Mouse (Mus musculus) adrenal gland (tissue): ENCODE results near the gene Tsen34.

ENCODE experiments used
- intact Hi-C: fragments of 180-260 bp; cut with DNase I; formaldehyde crosslinking; loops from one replicate; pipeline ENCODE4 v1.15.1; 2025
- long read RNA-seq, 2 experiments: library from polyadenylated mRNA; unstranded; transcript quantifications; one replicate each; pipeline ENCODE4 v2.0.0; 2020; ENCODE audit warnings: borderline replicate concordance in 1 of 2; ENCODE audit not compliant: insufficient replicate concordance in 1 of 2

Tsen34 gene
- long read RNA-seq, experiment 1, transcript Tsen34-202 (4 exons, 1,319 nt) = major isoform, 52 of 111 reads
- long read RNA-seq, experiment 1, transcript Tsen34-204 (5 exons, 1,779 nt) = minor isoform, 38 of 111 reads
- long read RNA-seq, experiment 1, partial matches to known transcripts = 8 of 111 reads
- long read RNA-seq, experiment 1, other reads (novel, unspliced or antisense) = 13 of 111 reads
- long read RNA-seq, experiment 2, transcript Tsen34-204 (5 exons, 1,779 nt) = minor isoform, 56 of 135 reads
- long read RNA-seq, experiment 2, transcript Tsen34-202 (4 exons, 1,319 nt) = major isoform, 58 of 135 reads
- long read RNA-seq, experiment 2, partial matches to known transcripts = 5 of 135 reads
- long read RNA-seq, experiment 2, other reads (novel, unspliced or antisense) = 16 of 135 reads

GRCm38 (mm10) chr7:3692382-3692986, at the start of gene Tsen34:
Gene Tsen34 (plus strand): TSS chr7:3692863.
- intact Hi-C loops = no loop called here

- intact Hi-C loops = no loop called here
These were observed 49.3 kb upstream of the Tsen34 start for GRCm38 (mm10) chr7:3643412-3643811.

- intact Hi-C loops = no loop called here
These were observed 48.8 kb upstream of the Tsen34 start for GRCm38 (mm10) chr7:3643843-3644242.

GRCm38 (mm10) chr7:3644348-3644671, 48.4 kb upstream of the Tsen34 start:
- intact Hi-C loops = no loop called here

GRCm38 (mm10) chr7:3644672-3645487, 47.8 kb upstream of the Tsen34 start, which contains the start of gene Cnot3:
Gene Cnot3 (plus strand): TSS chr7:3645268.
- intact Hi-C loops = loop anchor here (1.0 kb wide), 1 partner anchor 20 kb away; the partner anchor contains the start of gene Leng1

- intact Hi-C loops = loop anchor here (1.0 kb wide), 1 partner anchor 20 kb away; the partner anchor contains the start of gene Leng1
These were observed 47.1 kb upstream of the Tsen34 start for GRCm38 (mm10) chr7:3645488-3646025.

GRCm38 (mm10) chr7:3646188-3646587, 46.5 kb upstream of the Tsen34 start:
- intact Hi-C loops = no loop called here

- intact Hi-C loops = no loop called here
These were observed 46.0 kb upstream of the Tsen34 start for GRCm38 (mm10) chr7:3646641-3647040.

GRCm38 (mm10) chr7:3656966-3657365, 35.7 kb upstream of the Tsen34 start:
- intact Hi-C loops = no loop called here

- intact Hi-C loops = no loop called here
These were observed 34.1 kb upstream of the Tsen34 start for GRCm38 (mm10) chr7:3658578-3658977.

GRCm38 (mm10) chr7:3664524-3665214, 28.0 kb upstream of the Tsen34 start:
- intact Hi-C loops = loop anchor here (1.0 kb wide), 1 partner anchor 19 kb away; the partner anchor contains the start of gene Cnot3

GRCm38 (mm10) chr7:3665215-3666114, 27.2 kb upstream of the Tsen34 start, which contains the start of gene Leng1:
Gene Leng1 (minus strand): TSS chr7:3665840.
- intact Hi-C loops = loop anchor here (1.0 kb wide), 1 partner anchor 20 kb away; the partner anchor contains the start of gene Cnot3

GRCm38 (mm10) chr7:3666921-3667391, 25.7 kb upstream of the Tsen34 start:
- intact Hi-C loops = no loop called here

- intact Hi-C loops = loop anchor here (10.0 kb wide), 1 partner anchor 230 kb away; no protein-coding TSS in a partner anchor
These were observed 18.0 kb upstream of the Tsen34 start for GRCm38 (mm10) chr7:3674507-3675227.

- intact Hi-C loops = loop anchor here (10.0 kb wide), 1 partner anchor 230 kb away; no protein-coding TSS in a partner anchor
These were observed 17.5 kb upstream of the Tsen34 start for GRCm38 (mm10) chr7:3675228-3675548.

GRCm38 (mm10) chr7:3676371-3676770, 16.3 kb upstream of the Tsen34 start:
- intact Hi-C loops = loop anchor here (10.0 kb wide), 1 partner anchor 228 kb away; no protein-coding TSS in a partner anchor

- intact Hi-C loops = loop anchor here (10.0 kb wide), 1 partner anchor 227 kb away; no protein-coding TSS in a partner anchor
These were observed 15.3 kb upstream of the Tsen34 start, which contains the start of gene Tmc4 for GRCm38 (mm10) chr7:3677342-3677741. Gene Tmc4 (minus strand): TSS chr7:3677553.

- intact Hi-C loops = no loop called here
These were observed 8.6 kb upstream of the Tsen34 start for GRCm38 (mm10) chr7:3683908-3684550.
